Mouse (Mus musculus): ENCODE measurements at regions not wholly inside any gene's neighbourhood (a gene's known extent, or its start where the extent isn't known, plus 50 kb on each side); places are given as distances from the start of the nearest gene placed in this dataset.
A peak's percentile ranks its signal among the peaks of the same experiment; 100 is the strongest.

GRCm38 (mm10) chr8:76038526-76038925 lies 590.0 kb downstream of the Iqcm start:
- DNase-seq: no peak

DNA sequence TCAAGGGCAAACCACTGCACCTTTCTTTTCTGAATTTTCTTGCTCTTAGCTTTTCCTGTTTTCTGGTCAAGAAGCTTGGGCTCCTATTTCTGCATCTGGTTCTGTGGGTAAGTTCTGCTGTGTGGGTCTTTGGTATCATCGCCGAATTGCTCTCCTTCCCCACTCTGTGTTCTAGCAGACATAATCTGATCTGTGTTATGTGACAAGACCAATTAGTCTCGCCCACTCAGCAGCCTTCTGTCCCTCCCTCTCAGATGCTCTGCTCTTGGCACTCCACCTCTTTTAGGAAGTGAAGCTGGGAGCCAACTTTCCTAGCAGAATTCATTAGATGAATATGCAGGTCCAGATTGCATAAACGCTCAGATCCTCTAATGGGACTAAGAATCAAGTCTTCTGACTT lies 603.5 kb downstream of the Iqcm start:
- no peak for DNase-seq

DNA sequence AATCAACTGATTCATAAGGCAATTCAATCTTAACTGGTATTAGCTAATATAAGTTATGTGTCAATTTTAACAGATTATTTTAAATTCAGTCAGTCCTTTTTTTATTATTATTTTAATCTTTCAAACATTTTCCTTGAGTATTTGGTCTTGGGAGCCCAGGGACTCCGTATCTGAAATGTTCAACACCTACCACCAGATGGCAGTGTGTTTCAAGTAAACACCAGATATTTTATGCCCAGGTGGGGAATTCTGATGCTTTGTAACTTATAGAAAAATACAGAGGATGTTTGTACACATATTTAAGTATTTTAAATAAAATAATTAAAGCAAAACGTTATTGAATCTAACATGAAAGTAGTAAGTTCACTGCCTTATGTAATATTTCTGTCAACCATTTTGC lies 619.2 kb downstream of the Iqcm start:
- peak in 1 of 2 experiments; percentile 3 for DNase-seq

DNA sequence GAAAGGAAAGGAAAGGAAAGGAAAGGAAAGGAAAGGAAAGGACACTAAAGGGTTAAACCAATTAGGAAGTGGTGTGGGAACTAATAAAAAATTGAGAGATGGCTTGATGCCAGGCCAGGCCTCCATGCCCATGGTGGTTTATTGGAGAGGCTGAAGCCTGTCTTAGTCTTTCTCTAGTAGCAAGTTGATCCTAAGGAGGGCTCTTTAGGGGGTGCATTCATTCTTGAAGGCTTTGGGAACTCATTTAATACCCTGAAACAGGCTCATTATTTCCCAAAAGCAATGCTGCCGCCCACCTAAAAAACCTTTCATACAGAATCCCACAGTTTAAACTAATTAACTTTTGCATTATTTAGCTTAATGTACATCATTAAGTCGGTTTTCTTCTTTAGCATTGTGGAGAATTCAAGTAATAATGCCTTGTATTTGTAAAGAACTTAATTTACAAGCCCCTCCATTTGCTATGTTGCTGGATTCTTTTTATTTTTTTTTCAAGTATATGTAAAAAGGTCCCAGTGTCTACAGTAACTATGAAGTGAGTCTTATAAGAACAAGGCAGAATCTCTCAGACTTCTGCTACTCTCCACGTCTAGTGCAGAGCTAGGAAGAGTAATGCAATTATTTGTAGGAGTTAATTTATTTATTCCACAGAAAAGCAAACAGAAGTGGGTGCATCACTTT lies 624.3 kb downstream of the Iqcm start:
- no peak for DNase-seq

DNA sequence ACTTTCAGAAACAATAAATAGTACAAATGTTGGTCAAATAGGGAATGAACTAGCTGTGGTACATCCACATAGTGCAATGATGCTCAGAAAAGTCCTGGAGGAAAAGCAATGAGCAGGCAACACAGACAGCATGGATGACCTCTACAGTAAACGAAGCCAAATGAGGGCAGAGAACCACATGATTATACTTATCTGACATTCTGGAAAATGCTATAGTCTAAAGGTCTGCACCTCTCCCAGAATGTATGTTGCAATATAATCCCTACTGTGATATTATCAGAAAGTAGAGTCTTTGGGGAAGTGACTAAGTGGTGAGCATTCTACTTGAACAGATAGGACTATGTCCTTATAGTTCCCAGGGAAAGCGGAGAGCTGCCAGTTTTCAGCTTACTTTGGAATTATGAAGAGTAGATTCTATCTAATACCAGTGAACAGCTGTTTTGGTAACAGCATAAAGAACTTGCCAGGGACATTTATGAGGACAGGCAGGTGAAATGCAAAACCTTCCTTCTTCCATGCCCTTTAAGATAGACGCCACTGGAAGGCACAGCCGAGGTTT lies 672.2 kb downstream of the Iqcm start:
- DNase-seq: no peak

- DNase-seq: no peak
These were observed 679.0 kb downstream of the Iqcm start for GRCm38 (mm10) chr8:76127486-76127885.

GRCm38 (mm10) chr8:76137219-76137618 lies 688.7 kb downstream of the Iqcm start:
- no peak for DNase-seq

DNA sequence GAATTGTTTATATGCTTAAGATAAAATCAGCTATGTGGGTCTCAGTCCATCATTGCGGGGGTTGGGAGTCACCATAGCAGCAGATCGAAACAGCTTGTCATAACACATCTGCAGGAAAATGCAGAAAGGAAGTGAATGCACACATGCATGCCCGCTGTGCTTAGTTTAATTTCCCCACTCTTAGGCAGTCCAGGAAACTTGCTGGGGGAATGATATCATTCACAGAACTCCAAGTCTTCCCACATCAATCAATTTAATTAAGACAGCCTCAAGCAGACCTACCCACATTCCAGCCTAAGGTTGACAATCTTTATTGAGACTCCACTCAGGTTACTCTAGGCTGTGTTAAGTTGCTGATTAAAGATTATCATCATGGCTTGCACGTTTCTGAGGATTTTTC lies 700.2 kb downstream of the Iqcm start:
- DNase-seq: no peak

DNA sequence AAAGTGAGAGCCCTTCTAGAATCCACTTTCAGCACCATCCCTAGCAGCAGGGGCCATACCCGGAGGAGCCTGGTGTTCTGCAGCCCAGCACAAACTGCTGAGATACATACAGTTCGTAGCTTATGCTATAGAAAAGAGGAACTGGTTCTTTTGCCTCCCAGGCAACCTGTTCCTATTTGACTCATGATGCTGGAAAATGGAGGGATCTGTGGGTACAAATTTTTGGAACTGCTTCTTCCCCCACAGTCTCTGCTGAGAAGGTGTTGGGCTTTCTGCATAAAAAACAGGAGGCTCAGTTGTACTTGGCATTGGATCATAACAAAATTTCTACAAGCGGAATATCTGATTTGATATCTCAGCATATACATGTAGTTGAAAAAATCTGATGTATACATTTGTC lies 716.7 kb upstream of the Nr3c2 start:
- no peak for DNase-seq

GRCm38 (mm10) chr8:76183836-76184235 lies 715.4 kb upstream of the Nr3c2 start:
- no peak for DNase-seq

- DNase-seq: no peak
These were observed 711.9 kb upstream of the Nr3c2 start for GRCm38 (mm10) chr8:76187293-76187692.

GRCm38 (mm10) chr8:76211891-76212290 lies 687.4 kb upstream of the Nr3c2 start:
- DNase-seq: no peak

DNA sequence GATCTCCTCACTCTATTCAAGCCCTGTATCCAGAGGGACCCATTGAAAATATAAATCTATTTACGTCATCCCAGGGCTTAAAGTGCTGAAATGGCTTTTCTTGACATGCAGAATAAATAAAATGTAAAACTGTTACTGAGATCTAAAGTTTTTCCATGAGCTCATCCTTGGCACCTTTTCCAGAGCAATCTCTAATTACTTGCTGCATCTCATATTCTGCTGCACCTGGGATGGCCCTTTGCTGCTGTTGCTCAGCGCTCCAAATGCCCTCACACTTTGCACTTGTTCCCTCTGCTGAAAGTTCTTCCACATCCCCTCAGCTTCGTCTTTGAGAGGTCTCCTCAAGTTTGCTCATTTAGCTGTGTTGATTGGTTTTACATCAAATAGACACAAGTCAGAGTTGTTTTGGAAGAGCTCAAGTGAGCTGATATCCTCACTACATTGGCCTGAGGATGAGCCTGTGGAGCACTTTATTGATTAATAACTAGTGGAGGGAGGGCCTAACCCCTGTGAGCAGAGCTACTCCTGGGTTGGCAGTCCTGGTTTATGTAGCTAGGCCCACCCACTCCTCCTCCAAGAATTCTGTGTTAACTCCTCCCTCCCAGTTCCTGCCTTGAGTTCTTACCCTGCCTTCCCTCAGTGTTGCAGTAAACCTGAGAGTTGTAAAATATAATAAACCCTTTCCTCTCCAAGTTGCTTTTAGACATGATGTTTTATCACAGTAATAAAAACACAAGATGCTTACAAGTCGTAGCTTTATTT lies 681.2 kb upstream of the Nr3c2 start:
- no peak for DNase-seq

DNA sequence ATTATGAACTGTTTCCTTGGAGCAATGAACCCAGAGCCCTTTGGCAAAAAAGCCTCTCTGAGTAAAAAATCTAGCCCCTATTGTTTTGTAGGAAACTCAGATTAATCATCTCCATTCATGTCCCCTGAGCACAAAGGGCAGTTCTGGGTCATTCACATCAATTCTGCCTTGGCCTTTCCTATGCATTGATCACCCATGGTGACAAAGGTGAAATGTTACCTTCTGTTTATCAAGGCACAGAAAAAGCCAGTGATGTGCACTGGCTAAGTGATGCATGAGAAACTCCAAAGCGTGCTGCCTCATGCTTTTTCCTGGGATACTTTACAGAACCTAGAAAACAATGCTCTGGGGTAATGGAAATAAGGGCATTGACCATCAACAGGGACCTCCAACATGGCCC lies 668.4 kb upstream of the Nr3c2 start:
- no peak for DNase-seq

- DNase-seq: no peak
These were observed 650.0 kb upstream of the Nr3c2 start for GRCm38 (mm10) chr8:76249194-76249593.

GRCm38 (mm10) chr8:76252161-76253010 lies 646.9 kb upstream of the Nr3c2 start:
- no peak for DNase-seq
